Mouse (Mus musculus): Measurements from ENCODE around the gene Fstl3. TPM values are rescaled to one million over a fixed set of nuclear protein-coding genes. Genes with fewer than 3 reads are reported as not detected.

Fstl3 gene
- total RNA-seq, 2 experiments from 2014 or later = 1.2 to 1.8 TPM

- DNase-seq = no peak
- intact Hi-C loops (cut with DNase I) = no loop called here
These were observed 6.0 kb downstream of the Fstl3 start for GRCm38 (mm10) chr10:79783050-79783449.

GRCm38 (mm10) chr10:79783920-79784800, 7.1 kb downstream of the Fstl3 start:
- intact Hi-C loops (cut with DNase I) = no loop called here
- no peak for DNase-seq

- peak; percentile 67 to 69 for DNase-seq
These were observed 11.5 kb downstream of the Fstl3 start for GRCm38 (mm10) chr10:79788386-79789158.

GRCm38 (mm10) chr10:79789581-79789980, 12.5 kb downstream of the Fstl3 start:
- intact Hi-C loops (cut with DNase I) = loop anchor here (5.0 kb wide), 1 partner anchor 92 kb away; no protein-coding TSS in a partner anchor
- no peak for DNase-seq

More at GRCm38 (mm10) chr10:79788386-79789158, 11.5 kb downstream of the Fstl3 start:
- intact Hi-C loops (cut with DNase I) = loop anchor here (5.0 kb wide), 1 partner anchor 91 kb away; no protein-coding TSS in a partner anchor

GRCm38 (mm10) chr10:79790861-79791260, 13.8 kb downstream of the Fstl3 start, which contains the start of gene Prss57:
Gene Prss57 (minus strand): TSS chr10:79790961.
- intact Hi-C loops (cut with DNase I) = no loop called here
- no peak for DNase-seq

- intact Hi-C loops (cut with DNase I) = loop anchor here (1.0 kb wide), 1 partner anchor 20 kb away; no protein-coding TSS in a partner anchor
- DNase-seq = no peak
These were observed 15.4 kb downstream of the Fstl3 start for GRCm38 (mm10) chr10:79792339-79793040.

- intact Hi-C loops (cut with DNase I) = loop anchor here (1.0 kb wide), 1 partner anchor 19 kb away; no protein-coding TSS in a partner anchor
- peak; percentile 71 to 81 for DNase-seq
These were observed 16.1 kb downstream of the Fstl3 start, which contains the start of gene Palm for GRCm38 (mm10) chr10:79793051-79793737. Gene Palm (plus strand): TSS chr10:79793572.

- intact Hi-C loops (cut with DNase I) = loop anchor here (1.0 kb wide), 1 partner anchor 18 kb away; no protein-coding TSS in a partner anchor
- DNase-seq = no peak
These were observed 16.8 kb downstream of the Fstl3 start for GRCm38 (mm10) chr10:79793738-79794490.

GRCm38 (mm10) chr10:79794491-79794931, 17.4 kb downstream of the Fstl3 start:
- peak; percentile 82 to 87 for DNase-seq
- intact Hi-C loops (cut with DNase I) = no loop called here

- intact Hi-C loops (cut with DNase I) = no loop called here
- DNase-seq = no peak
These were observed 18.8 kb downstream of the Fstl3 start for GRCm38 (mm10) chr10:79795905-79796304.

GRCm38 (mm10) chr10:79797326-79797725, 20.3 kb downstream of the Fstl3 start:
- intact Hi-C loops (cut with DNase I) = no loop called here
- peak in 1 of 2 experiments; percentile 53 for DNase-seq

GRCm38 (mm10) chr10:79798289-79798928, 21.3 kb downstream of the Fstl3 start:
- DNase-seq = no peak
- intact Hi-C loops (cut with DNase I) = no loop called here

- DNase-seq = no peak
- intact Hi-C loops (cut with DNase I) = no loop called here
These were observed 23.4 kb downstream of the Fstl3 start for GRCm38 (mm10) chr10:79800508-79800907.

GRCm38 (mm10) chr10:79801837-79802236, 24.8 kb downstream of the Fstl3 start:
- intact Hi-C loops (cut with DNase I) = no loop called here

GRCm38 (mm10) chr10:79802331-79802971, 25.4 kb downstream of the Fstl3 start:
- DNase-seq = peak; percentile 54 to 61
- intact Hi-C loops (cut with DNase I) = no loop called here

More at GRCm38 (mm10) chr10:79801837-79802236, 24.8 kb downstream of the Fstl3 start:
- DNase-seq = no peak

- DNase-seq = no peak
- intact Hi-C loops (cut with DNase I) = no loop called here
These were observed 26.7 kb downstream of the Fstl3 start for GRCm38 (mm10) chr10:79803716-79804323.

- intact Hi-C loops (cut with DNase I) = no loop called here
- DNase-seq = peak in 1 of 2 experiments; percentile 53
These were observed 28.6 kb downstream of the Fstl3 start for GRCm38 (mm10) chr10:79805636-79806035.

Data from gastrocnemius, postnatal 36 days (tissue).